In the genomic region with DNA sequence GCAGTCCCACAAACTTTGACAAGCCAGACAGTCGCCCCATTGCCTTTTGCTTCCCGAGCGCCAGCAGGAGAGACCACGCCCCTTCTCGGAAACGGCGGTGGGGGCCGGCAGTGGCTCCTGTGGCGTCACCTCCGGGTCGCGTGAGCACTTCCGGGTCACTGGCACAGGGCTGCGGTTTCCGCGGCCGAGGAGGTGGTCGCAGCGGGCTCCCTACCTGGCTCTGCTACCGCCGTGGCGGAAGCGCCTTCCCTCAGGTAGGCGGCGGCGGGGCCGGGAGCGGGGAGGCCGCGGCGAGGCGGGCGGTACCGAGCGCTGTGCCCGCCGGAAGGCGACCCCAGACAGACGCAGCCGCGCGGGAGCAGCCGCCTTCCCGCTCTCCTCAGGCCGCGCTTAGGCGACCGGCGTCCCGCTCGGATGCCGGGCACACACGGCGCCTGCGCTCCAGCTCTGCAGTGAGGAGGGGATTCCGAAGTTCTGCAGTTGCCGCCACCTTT, we compare ENCODE assay signal across 8 mouse cellular contexts. TPM values are rescaled to one million over a fixed set of nuclear protein-coding genes. Genes with fewer than 3 reads are reported as not detected.
A peak's percentile ranks its signal among the peaks of the same experiment; 100 is the strongest.
DNase-seq lines count a peak whose midpoint lies in the region; ATAC-seq lines count a peak whose summit lies in the region.

A gene (plus strand): TSS at position 143 of the 494 bp plus-strand sequence.

- peaks cover 85% of the 10 kb centered on the region for H3K4me1 ChIP-seq in megakaryocyte, embryonic 14.5 days

- peak within 1 kb of the TSS; percentile 95 for H3K4me3 ChIP-seq in megakaryocyte, embryonic 14.5 days (replicated peaks)

- peaks cover 41% of the 10 kb centered on the region for H3K36me3 ChIP-seq in megakaryocyte, embryonic 14.5 days (replicated peaks; ENCODE audit: low read length)

- peak; percentile 97 for ATAC-seq in common myeloid progenitor, adult 5-6 weeks (replicated peaks; ENCODE audit: low read depth, poor library complexity, severe bottlenecking)

- DNase-seq in ZHBTc4 (ENCODE audit: low read depth, low spot score), result peak; percentile 97
- DNase-seq in gastrocnemius, adult 8-10 months (ENCODE audit: low spot score in 2 of 2), result peak; percentile 84 to 87
- peak; percentile 57 for DNase-seq in hindlimb bud, embryonic 11.5 days (ENCODE audit: extremely low spot score, low read depth, low spot score)
- peak; percentile 84 to 89 for DNase-seq in left cerebral cortex, adult 8-10 months (ENCODE audit: low spot score in 2 of 2)
- peak; percentile 95 to 97 for DNase-seq in right cerebral cortex, postnatal 10 days (ENCODE audit: low spot score in 2 of 2)
- DNase-seq in urinary bladder, postnatal 25 days (ENCODE audit: low spot score), result peak; percentile 93

- H3K27me3 ChIP-seq in megakaryocyte, embryonic 14.5 days (replicated peaks), result no peaks in the 10 kb centered on the region

- H3K9me3 ChIP-seq in megakaryocyte, embryonic 14.5 days, result no peaks in the 10 kb centered on the region

RNA-seq across cellular contexts. Expression of the gene that starts here (rescaled TPM):
- 119 and 156 TPM in 2 replicates for total RNA-seq in common myeloid progenitor, adult 5-6 weeks (2017)
- total RNA-seq in gastrocnemius, adult 8-10 months (2022), result 10 to 100 TPM; 51.5 to 60.3 (median 56.9) TPM
- 10 to 100 TPM; 46.0 to 59.2 (median 52.4) TPM for total RNA-seq in left cerebral cortex, adult 8-10 months (2022)
- polyA plus RNA-seq in megakaryocyte, embryonic 14.5 days (2012; ENCODE audit: insufficient read depth, low replicate concordance), result 9.4 and 33.9 TPM in 2 replicates

Comparison
In these comparisons a context has a peak if more than half of its experiments do, and no peak if none do; other contexts are left out.
1. Peak in every context shown above with its lines: DNase-seq, ATAC-seq and H3K4me3 ChIP-seq.